Mouse (Mus musculus): Measurements from ENCODE around the gene Clba1.

Clba1 gene

DNA sequence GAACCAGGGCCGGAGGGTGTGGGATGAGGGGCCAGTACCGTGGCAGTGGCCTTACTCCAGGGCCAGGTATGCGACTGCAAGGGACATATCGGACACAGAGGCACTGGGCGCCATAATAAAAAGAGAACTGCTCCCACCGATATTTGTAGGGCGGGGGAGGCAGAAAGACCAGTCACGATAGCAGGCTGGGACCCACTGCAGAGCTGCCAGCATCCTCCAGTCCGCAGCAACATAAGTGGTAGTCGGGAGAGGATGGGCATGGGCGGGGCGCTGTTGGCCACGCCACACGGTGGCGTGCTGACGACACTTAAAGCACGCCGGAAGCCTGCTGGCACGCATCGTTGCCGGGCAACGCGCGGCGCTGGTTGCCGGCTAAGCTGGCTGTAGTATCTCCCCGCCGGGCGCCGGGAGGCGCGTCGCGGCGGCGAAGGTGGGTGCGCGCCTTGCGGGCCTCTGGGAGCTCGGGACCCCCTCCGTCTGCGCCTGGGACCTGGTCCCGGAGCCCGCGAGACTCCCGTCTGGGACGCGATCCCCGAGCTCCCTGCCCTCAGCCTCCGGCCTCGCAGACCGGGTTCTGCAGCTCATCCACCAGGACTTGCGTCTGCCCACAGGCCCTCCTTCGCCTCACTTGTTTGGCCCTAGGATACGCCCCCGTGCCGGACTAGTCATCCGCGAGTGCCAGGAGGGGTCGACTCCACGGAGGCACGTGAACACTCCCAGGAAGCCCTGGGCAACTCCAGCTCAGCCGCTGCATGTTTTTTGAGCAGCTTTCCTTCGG is at the start of gene Clba1:
Gene Clba1, plus strand, starts transcription at position 351 of the 778 bp plus-strand sequence.
- peak; percentile 93 for DNase-seq (ENCODE audit: low read depth, low spot score)

DNA sequence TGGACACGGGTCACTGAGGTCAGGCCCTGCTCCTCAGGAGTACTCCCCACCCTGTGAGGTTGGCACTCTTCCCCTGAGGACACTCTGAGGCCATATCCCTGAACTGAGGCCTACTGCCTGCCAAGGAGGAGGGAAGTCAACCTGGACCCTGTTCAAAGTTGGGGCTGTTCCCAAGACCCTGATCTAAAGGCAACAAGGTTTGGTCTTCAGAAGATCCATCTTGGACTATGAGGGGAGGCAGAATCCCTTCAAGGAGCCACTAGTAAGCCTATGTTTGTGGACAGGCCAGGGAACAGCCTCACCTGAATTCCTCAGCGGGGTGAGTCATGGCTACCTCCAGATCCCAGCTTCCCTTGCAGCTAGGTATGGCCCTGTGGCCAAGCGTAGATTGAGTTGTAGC is 49.3 kb upstream of the Clba1 start:
- DNase-seq (ENCODE audit: low read depth, low spot score): no peak

DNA sequence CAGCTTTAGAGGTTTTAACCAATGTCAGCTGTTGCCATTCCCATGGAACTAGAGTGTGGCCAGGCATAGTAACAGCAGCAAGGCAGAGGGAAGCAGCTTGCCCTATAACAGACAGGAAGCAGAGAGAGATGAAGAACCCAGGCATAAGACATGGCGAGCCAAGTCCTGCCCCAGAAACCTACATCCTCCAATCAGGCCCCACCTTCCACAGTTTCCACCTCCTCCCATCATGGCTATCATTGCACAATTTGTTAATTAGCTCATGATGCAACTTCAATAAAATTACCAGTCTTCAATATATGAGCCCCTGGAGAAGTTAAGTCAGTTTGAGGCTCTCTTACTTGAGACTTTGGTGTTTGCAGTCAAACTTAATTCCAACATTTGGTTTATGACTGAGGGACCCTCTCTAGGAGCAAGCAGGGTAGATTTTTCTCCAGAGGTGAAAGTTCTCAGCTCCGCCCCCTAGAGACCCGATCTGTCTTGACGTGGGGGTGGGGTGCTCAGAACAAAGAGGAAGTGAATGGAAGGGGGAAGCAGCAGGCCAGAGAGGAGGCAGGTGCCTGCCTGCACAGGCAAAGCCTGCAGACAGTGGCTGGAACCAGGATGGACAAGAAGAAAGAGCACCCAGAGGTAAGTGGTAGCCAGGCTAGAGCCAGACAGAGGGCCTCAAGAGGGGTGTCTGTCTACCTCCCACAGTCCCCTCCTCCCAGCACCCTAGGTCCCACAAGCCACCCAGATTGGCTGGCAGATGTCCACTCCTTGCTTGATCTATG is 48.4 kb upstream of the Clba1 start, which contains the start of gene Pld4:
Gene Pld4, plus strand, starts transcription at position 502 of the 773 bp plus-strand sequence.
- peak; percentile 42 for DNase-seq (ENCODE audit: low read depth, low spot score)

DNA sequence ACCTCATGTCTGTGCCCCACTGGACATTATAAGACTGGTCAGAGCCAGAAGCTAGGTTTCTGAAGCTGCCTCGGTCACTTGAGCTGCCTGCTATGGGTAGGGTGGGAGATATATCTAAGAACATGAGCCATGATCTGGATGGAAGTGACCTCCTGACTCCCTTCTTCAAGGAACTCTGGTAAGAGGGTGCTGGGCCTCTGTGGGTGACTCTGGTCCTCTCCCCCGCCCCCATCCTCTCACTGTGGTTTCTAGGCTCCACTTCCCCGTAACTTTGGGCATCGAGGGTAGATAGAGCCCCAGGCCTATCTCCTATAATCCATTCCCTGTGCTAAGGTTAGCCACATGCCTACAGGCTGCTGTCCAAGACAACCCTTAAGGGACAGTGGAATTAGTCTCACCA is 47.3 kb upstream of the Clba1 start:
- DNase-seq (ENCODE audit: low read depth, low spot score): no peak

DNA sequence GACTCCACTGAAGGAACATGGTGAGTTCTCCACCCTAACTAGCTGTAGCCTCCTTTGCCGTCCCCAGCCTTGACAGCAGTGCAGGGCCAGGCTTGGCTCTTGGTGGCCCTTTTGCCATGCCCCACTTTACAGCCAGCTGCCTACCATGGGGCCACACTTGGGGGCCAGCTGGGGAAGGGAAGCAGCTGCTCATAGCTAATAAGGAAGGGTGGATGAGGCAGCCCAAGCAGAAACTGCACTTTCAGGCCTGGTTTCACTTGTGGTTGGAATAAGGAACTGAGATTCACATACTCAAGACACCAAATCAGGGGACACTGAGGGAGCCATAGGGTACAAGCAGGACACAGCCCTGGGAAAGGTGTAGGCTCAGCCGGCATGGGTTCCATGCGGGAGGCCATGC is 46.7 kb upstream of the Clba1 start:
- DNase-seq (ENCODE audit: low read depth, low spot score): no peak

DNA sequence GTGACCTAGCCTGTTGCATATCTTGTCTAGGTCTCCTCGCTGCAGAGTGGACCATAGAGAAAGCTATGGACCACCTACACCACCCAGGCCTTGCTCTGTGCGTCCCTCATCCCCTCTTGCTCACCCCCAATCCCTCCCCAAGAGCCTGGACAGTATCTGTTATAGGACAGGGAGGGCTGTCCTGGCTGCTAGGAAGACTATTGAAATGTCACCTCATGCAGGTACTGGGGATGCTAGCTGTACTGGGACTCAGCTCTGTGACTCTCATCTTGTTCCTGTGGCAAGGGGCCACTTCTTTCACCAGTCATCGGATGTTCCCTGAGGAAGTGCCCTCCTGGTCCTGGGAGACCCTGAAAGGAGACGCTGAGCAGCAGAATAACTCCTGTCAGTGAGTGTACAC is 45.6 kb upstream of the Clba1 start:
- DNase-seq (ENCODE audit: low read depth, low spot score): no peak

DNA sequence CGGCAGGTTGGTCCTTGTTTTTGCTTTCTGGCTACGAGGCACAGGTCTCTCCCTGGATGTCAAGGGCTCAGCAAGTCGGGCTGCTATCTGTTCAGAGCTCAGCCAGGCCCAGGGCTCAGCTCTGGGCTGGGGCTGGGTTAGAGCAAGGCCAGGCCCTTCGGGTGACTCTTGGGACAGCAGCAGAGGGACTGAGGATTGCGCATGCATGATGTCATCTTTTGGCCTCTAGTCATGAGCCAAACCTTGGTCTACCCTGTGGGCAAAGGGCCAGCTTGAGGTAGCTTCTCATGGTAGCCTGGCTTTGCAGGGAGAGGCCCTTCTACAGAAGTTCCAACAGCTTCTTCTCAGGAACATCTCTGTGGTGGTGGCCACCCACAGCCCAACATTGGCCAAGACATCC is 44.6 kb upstream of the Clba1 start:
- DNase-seq (ENCODE audit: low read depth, low spot score): no peak

DNA sequence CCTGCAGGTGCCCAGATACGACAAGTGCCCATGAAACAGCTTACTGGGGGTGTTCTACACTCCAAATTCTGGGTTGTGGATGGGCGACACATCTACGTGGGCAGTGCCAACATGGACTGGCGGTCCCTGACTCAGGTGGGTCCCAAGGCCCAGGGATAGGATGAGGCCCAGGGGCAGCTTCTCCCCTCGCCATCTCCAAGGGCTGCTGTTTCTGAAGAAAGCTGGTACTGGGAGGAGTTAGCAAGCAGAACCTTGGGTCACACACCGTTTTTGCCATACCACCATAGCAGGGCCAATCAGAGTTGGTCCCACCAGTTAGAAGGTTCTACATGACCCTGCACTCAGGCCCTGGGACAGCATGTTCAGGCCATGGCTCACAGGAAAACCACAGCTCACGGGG is 43.7 kb upstream of the Clba1 start:
- DNase-seq (ENCODE audit: low read depth, low spot score): no peak

DNA sequence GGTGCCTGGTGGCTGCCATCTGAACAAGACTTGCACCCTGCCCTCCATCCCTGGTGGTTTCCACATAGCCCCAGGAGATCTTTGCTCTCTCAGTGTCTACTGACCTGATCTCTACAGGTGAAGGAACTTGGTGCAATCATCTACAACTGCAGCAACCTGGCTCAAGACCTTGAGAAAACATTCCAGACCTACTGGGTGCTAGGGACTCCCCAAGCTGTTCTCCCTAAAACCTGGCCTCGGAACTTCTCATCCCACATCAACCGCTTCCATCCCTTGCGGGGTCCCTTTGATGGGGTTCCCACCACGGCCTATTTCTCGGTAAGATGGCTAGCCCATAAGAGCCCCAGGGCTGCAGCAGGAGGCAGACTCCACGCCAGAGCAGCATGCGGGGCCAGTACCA is 42.2 kb upstream of the Clba1 start:
- no peak for DNase-seq (ENCODE audit: low read depth, low spot score)

DNA sequence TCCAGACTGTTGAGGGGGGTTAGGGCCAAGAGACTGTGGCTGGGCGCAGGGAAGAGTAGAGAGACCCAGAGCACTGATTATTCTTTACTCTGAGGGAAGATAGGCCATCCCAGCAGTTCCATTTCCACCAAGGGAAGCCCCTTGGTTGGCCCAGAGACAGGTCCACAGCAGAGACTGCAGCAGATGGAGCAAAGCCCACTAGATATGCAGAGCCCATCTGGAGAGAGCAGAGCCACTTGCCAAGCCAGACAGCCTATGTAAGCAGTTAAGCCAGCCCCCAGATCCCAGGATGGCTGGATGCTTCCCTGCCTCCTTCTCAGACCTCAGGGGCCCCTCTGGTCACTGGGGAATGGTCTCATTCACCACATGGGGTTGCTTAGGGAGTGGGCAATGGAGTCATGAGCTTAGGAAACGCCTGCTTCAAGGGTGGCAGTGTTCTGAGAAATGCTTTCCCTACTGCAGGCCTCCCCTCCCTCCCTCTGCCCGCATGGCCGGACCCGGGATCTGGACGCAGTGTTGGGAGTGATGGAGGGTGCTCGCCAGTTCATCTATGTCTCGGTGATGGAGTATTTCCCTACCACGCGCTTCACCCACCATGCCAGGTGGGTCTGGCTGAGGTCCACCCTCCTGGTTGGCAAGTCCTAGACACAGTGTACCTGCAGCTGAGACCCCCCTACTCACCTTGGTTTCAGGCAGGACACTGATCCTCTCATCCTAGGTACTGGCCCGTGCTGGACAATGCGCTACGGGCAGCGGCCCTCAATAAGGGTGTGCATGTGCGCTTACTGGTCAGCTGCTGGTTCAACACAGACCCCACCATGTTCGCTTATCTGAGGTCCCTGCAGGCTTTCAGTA is 41.5 kb upstream of the Clba1 start:
- no peak for DNase-seq (ENCODE audit: low read depth, low spot score)

DNA sequence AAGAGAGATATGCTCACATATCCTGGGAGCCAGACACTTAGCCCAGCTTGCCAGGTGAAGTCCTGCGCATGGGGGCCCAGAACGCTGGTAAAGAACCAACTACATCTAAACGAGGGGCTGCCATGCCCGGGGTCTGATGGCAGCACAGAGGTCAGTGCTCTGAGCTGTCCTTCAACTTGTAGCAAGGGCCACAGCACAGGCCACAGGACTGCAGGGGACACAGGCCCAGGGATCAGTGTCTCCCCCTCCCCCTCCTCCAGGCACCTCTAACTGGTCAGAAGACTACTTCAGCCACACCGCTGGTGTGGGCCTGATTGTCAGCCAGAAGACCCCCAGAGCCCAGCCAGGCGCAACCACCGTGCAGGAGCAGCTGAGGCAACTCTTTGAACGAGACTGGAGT is 40.6 kb upstream of the Clba1 start:
- no peak for DNase-seq (ENCODE audit: low read depth, low spot score)

DNA sequence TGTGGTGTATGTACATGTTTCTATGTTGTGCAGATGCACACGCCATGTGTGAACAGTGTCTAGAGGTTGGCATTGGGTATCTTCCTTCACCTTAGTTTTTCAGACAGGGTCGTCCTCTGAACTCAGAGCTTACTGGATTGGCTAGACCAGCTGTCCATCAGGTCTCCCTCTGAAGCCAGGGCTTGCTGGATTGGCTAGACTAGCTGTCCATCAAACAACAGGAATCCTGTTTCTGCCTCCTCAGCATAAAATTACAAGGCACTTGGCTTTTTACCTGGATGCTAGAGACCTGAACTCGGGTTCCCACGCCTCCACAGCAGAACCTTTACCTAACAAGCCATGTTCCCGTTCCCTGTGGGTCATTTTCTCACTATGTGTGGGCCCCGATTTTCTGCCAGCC is 39.7 kb upstream of the Clba1 start:
- DNase-seq (ENCODE audit: low read depth, low spot score): peak; percentile 83

DNA sequence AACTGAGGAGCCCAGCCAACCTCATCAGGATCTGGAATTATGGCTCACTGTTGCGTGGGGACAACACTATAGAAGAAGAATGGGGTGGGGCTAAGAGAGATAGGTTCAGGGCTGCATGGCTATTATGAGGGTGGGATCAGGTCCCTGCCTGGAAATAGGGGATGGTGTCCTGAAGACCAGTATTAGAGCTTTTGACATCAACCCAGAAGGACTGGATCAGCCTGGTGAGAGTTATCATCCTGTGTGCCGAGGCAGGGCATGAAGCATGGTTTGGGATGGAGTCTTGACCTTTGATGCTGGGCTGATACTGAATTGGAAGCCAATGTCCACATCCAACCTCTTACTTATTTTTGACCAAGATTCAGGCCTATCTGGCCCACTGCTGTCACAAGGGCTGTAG is 39.0 kb upstream of the Clba1 start:
- no peak for DNase-seq (ENCODE audit: low read depth, low spot score)

DNA sequence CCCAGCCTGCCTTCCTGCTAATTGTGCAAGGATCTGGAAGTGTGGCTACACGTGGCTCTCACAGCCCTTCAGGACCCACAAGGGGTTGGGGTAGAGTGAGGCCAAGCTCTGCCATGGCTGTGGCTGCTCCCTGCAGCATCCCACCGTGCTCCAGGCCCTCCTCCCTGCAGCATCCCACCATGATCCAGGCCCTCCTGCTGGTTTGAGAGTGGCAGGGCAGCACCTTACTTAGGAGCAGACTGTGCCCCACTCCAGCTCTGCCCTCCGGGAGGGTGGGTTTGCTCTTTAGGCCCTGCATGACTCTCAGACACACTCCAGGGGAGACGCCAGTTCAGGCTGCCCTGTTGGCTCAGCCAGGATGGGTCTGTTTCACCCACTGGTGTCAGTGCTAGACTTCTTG is 38.3 kb upstream of the Clba1 start:
- no peak for DNase-seq (ENCODE audit: low read depth, low spot score)

DNA sequence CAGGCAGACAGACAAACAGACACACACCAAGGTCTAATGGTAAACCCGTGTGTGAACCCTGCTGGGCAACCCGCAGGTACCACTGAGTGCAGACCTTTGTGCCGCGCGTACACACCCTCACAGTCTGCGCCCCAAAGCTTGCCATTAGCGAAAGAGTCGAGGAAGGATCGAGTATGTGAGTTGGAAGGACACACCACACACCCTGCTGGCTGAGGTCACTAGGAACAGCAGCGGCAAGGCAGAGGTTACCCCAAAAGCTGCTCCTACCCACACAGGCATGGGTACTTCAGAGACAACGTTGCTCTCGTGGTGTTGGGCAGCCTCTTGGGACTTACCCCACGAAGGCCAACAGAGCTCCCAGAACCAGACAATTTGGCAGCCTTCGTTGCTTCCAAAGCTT is 36.4 kb upstream of the Clba1 start:
- DNase-seq (ENCODE audit: low read depth, low spot score): no peak

DNA sequence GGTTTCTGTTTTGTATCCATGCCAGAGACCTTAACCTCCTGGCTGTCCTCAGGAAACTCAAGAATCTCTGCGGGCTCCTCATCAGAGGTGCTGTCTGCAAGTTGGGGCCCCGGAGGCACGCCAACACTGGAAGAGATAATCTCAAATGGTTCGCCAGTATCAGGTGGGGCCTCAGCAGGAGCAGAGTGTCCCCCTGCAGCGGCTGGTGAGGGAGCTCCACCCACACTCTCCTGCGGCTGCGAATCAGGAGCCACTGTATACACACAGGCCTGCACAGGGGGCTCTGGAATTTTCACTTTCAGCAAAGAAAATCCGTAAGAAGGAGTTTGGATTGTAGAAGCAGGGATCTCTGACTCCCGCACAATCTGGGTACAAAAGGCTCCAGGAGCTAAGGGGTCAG is 35.4 kb upstream of the Clba1 start:
- DNase-seq (ENCODE audit: low read depth, low spot score): no peak

DNA sequence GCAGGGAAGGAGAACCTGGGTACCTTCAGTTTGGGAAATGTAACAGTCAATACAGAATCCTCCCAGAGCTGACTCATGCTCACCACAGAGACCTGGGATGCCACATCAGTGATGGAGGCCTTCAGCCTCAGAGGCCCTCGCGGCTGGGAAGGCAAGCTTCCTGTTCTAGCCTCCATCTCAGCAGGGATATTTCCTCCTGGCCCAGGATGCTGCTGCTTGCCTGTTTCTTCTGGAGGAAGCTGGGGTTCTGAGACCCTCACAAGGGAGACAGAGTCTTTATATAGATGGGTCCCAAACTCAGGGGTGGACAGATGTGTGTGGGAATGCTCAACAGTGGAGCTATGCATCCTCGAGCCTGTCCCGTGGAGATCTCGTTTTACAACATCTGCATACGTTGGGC is 34.7 kb upstream of the Clba1 start:
- no peak for DNase-seq (ENCODE audit: low read depth, low spot score)

DNA sequence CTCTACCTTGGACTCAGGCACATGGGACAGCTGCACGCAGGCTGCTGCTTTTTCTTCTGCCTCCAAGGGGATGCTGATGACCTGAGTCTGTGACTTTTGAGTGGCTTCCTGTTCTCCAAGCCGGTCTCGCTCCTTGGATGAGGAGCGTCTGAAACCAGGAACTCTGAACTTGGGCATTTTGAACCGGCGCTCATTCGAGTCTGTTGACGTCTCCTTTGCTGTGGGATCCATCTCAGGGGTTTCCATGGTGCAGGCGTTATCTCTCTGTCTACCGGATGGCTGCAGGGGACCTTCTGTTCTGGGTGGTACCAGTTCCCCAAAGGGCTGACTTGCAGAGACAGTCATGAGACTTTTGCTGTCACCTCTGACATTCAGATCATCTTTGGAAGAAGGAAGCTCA is 34.3 kb upstream of the Clba1 start:
- no peak for DNase-seq (ENCODE audit: low read depth, low spot score)

DNA sequence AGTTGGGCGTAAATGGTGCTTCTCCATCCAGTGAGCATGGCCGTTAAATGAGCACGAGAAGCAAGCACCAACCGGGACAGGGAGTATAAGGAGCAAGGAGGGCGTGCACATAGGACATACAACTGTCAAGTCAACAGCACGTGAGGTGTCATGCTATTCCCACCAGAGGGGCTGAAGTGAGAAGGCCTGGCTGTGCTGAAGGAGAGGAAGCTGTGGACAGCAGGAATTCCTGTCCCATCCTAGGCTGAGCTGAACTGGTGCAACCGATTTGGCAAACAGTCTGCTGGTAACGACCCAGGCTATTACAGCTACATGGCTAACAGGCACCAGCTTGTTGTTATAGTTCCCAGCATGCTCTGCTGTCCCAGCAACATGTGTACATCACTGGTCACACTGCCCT is 17.7 kb upstream of the Clba1 start:
- DNase-seq (ENCODE audit: low read depth, low spot score): no peak

DNA sequence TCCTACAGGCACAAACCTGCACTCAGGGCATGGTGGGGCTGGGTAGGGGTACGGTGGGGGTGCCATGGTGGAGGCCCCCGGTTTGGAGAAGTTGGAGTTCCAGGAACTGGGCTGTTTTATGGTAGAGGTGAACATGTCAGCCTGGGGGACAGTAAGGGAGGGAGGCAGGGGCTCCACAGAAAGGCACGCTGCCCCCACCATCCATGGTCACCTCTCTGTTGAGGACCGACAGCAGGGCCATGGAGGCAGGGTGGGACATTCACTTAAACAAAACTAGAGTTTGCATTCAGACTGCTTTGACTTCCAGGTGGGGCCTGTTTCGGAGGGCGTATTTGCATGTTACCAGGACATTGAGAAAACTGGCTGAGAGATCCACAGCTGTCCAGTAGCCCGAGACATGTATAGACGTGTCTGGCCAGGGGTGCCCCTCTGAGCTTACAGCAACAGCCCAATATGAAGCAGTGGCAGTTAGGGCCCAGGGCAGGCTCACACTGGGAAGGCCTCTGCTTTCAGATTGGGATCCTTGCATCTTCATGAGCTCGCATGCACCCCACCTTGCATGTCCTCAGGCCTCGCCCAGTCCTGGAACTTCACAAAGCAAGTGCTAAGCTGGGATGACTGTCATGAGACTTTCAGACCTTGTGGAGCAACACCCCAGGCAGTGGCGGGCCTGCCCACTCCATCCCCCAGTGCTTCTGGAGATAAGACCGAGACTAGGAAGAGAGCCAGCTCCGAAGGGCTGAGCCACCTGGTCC is 15.0 kb upstream of the Clba1 start:
- DNase-seq (ENCODE audit: low read depth, low spot score): peak; percentile 54

DNA sequence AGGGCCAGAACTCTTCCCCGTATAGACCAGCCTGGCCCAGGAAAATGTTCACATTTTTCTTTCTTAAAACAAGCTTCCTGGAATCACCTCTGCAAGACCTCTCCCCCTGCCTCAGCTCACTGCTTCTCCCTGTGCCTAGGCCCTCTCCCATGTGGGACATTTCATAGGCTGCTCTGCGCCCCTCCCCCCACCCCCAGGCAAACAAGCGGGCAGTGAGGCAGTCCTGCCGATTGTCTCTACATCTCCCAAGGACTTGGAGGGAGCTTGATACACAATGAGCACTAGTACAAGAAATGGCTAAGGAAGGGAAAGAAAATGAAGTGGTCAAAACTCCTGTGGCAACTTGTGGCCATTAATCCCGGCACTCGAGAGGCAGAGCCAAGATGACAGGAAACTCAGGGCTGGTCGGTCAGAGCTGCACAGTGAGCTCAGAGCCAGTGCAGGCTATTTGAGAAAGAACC is 14.4 kb upstream of the Clba1 start:
- no peak for DNase-seq (ENCODE audit: low read depth, low spot score)
